Mouse (Mus musculus) cerebellum, adult 8-10 months (tissue): ENCODE results near the gene Gng10.

ENCODE experiments used
- DNase-seq: peaks from one replicate; pipeline ENCODE4 v3.0.0; 2022

Gng10 gene

DNA sequence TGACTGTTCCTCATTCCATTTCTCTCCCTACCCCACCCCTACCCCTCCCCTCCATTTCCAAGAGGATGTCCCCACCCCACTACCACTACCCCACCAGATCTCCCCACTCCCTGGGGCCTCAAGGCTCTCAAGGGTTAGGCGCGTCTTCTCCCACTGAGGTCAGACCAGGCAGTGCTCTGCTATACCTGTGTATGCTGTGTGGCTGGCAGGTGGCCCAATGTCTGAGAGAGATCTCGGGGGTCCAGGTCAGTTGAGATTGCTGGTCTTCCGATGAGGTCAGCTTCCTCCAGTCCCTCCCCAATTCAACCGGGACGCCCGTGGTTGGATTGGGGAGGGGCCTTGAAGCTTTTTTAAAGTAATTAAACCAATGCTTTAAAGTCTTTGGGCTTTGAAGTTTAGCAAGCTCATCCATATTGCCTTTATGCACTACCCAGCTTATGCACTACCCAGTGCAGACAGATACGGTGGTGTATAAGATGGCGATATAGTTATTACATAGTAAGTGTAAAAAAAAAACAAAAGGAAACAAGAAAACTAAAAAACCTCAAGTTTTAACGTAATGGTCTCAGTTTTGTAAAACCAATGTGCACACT, 467 bp upstream of the Gng10 start:
- DNase-seq, result peak; percentile 12

DNA sequence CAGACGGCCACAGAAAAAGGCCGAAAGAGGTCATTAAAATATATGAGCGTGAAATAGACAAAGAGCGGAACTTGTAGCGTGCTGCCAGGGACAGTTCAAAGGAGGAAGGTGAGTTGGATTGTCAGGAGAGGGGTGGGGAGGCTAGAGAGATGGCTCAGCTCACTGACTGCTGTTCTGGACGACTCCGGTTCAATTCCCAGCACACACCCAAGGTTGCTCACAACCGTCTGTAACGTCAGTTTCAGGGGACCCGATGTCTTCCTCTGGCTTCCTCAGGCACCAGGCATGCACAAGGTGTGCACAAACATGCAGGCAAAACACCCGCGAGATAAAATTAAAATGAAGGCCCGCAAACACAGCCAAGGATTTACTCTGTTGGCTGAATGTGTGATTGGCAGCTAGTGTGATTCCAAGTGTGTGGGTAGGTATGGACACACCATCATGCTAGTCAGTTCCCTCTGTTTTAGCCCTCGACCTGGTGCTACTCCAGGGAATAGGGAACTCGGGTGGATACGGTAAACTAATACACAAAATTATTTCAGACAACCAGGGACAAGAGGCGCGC, 980 bp downstream of the Gng10 start:
- no peak for DNase-seq

- DNase-seq, result peak; percentile 72
Measured at GRCm38 (mm10) chr4:59036490-59037127, 1.7 kb downstream of the Gng10 start.

DNA sequence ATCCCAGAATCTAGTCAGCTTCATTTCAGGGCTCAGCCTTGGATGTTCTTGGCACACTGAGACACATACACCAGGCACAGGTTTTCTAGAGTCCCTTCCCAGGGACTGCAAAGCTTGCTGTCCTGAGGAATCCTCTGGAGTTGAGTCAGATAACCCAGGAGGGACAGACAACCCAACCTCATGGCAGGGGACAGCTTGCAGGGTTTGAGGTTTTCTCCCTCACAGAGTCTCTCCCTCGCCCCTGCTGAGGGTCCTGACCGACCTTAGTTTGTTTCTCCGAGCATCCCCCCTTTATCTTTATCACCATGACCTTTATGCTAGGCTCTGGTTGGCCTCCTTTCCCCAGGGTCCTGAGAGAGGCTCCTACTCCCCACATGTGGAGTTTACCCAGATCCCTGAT, 2.6 kb downstream of the Gng10 start:
- DNase-seq, result no peak

GRCm38 (mm10) chr4:59040397-59041287, 5.8 kb downstream of the Gng10 start:
- DNase-seq, result no peak

DNA sequence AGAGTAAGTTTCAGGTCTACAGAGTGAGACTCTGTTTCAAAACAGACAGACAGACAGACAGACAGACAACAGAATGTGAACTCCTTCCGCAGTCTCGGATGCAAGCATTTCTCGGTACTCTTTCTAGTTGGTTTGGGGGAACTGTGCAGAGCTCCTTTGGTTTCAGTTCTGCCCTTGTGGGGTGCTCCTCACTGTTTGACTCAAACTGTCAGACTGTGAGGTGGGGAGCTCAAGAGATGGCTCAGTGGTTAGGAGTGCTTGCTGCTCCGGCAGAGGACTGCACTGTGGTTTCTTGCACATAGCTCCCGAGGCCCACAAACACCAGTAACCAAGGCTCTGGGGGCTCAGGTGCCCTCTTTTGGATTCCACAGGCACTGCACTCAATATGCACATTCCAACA, 8.2 kb downstream of the Gng10 start:
- no peak for DNase-seq

- DNase-seq, result no peak
Measured at GRCm38 (mm10) chr4:59043891-59044290, 9.0 kb downstream of the Gng10 start.

GRCm38 (mm10) chr4:59047222-59047621, 12.3 kb downstream of the Gng10 start:
- no peak for DNase-seq

DNA sequence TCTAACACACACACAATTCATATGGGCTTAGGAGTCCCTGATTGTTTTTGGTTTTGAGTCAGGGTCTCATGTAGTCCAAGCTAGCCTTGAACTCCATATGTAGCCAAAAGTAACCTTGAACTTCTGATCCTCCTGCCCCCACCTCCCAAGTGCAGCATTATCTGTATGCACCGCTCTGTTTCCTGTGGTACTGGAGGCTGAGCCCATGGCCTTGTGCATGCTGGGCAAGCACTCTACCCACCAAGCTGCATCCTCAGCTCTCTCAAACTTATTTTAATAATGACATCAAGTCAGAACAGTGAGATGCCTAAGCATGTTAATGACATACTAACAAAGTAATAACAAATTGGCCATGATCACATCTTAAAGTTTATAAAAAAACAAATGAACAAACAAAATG, 16.2 kb downstream of the Gng10 start:
- no peak for DNase-seq

GRCm38 (mm10) chr4:59057929-59058328, 23.0 kb downstream of the Gng10 start:
- no peak for DNase-seq

DNA sequence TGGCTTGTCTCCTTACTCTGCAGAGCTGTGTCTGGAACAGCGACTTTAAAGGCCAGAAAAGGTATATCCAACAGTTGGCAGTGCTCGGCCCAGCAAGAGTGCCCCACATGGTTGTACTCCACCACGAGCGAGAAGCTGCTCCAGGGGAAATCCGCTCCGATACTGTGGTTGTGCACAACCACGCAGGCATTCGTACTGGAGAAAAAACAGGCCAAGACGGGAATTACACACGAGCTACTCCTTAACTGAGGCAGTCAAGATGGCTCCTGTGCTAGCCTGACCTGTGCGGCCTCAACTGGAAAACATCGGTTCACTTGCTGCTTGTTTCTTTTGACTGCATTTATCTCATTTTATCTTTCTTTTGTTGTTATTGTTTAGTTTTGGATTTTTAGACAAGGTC, 27.6 kb downstream of the Gng10 start:
- DNase-seq, result no peak

GRCm38 (mm10) chr4:59069276-59069675, 34.4 kb downstream of the Gng10 start:
- DNase-seq, result no peak

DNA sequence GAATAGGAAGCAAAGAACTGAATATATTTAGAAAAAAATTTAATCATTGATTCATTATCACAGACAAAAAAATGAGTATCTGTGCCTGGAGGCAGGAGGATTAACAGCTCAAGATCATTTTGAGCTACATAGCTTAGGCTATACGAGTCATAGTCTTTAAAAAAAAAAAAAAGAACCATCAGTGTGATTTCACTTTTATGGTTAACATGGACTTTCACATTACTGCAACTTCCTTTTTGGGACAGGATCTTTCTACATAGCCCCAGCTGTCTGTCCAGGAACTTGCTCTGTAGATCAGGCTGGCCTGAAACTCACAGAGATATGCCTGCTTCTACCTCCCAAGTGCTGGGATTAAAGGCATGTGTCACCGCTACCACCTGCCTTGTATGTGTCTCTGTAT, 48.5 kb downstream of the Gng10 start:
- DNase-seq, result no peak

DNA sequence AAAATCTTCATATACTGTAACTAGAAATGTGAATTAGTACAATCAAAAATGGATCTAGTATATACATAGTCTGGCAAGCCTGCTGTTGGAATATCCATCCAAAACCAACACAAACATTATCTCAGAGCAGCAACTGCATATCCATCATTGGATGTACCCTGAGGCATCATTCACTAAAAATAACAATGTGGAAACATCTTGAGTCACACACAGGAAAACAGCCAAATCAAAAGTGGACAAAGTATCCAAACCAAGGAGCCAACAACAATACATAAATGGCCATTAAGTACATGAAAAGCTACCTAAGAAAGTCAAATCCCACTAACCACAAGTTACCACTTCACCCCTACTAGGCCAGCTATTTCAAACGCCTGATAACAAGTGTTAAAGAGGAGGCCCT, 54.5 kb downstream of the Gng10 start:
- no peak for DNase-seq
